9 mouse cellular contexts compared by ENCODE assay signal in the genomic region with DNA sequence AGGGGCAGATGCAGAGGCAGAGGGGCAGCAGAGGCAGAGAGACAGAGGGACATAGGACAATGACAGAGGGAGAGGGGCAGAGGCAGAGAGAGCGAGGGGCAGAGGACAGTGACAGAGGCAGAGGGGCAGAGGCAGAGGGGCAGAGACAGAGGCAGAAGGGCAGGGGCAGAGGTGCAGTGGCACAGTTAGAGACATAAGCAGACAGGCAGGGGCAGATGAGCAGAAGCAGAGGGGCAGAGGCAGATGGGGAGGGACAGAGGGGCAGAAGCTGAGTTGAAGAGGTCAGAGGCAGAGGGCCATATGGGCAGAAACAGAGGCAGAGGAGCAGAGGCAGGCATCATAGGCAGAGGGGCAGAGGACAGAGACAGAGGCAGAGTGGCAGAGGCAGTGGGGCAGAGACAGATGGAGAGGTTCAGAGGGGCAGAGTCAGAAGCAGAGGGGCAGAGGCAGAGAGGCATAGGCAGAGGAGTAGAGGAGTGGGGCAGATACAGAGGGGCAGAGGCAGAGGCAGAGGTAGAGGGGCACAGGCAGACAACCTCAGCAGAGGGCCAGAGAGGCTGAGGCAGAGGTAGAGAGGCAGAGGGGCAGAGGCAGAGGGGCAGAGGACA. TPM values are rescaled to one million over a fixed set of nuclear protein-coding genes. Genes with fewer than 3 reads are reported as not detected.
A peak's percentile ranks its signal among the peaks of the same experiment; 100 is the strongest.
DNase-seq lines count a peak whose midpoint lies in the region; ATAC-seq lines count a peak whose summit lies in the region.
"Had no signal": no experiment of that assay in that cellular context is flagged by ENCODE, and none has a peak within 500 bp of the region (broad histone marks: within the 10 kb centered on the region; RNA-seq: fewer than 3 reads in every experiment).

No protein-coding gene starts in this region.

- H3K9ac ChIP-seq in forebrain, embryonic 11.5 days (ENCODE audit: low read length): no peak overlapping the region
- no peak overlapping the region for H3K9ac ChIP-seq in embryonic facial prominence, embryonic 12.5 days
- no peak overlapping the region for H3K9ac ChIP-seq in hindbrain, embryonic 12.5 days
- no peak overlapping the region for H3K9ac ChIP-seq in midbrain, embryonic 11.5 days (ENCODE audit: low read length)
- H3K9ac ChIP-seq: intestine, embryonic 15.5 days had no signal

- H3K4me1 ChIP-seq in forebrain, embryonic 11.5 days (replicated peaks; ENCODE audit: control insufficient read depth, insufficient read depth, low read length): no peaks in the 10 kb centered on the region
- H3K4me1 ChIP-seq in forebrain, embryonic 10.5 days: no peaks in the 10 kb centered on the region
- no peaks in the 10 kb centered on the region for H3K4me1 ChIP-seq in embryonic facial prominence, embryonic 12.5 days
- H3K4me1 ChIP-seq in hindbrain, embryonic 12.5 days: no peaks in the 10 kb centered on the region
- H3K4me1 ChIP-seq in midbrain, embryonic 11.5 days (ENCODE audit: control insufficient read depth, insufficient read depth, low read length): no peaks in the 10 kb centered on the region
- H3K4me1 ChIP-seq: intestine, embryonic 15.5 days had no signal

- DNase-seq in forebrain, embryonic 11.5 days (ENCODE audit: low spot score): no peak
- DNase-seq in forebrain, embryonic 10.5 days (ENCODE audit: extremely low spot score, low spot score): no peak
- DNase-seq in midbrain, embryonic 11.5 days (ENCODE audit: low spot score, missing footprints): no peak
- no peak for DNase-seq in spleen, adult 18-20 months
- DNase-seq in thymus, postnatal 4 days: no peak

- H3K4me3 ChIP-seq in forebrain, embryonic 11.5 days (ENCODE audit: low read depth, low read length): no peak overlapping the region
- H3K4me3 ChIP-seq in forebrain, embryonic 10.5 days: no peak overlapping the region
- no peak overlapping the region for H3K4me3 ChIP-seq in embryonic facial prominence, embryonic 12.5 days
- H3K4me3 ChIP-seq in hindbrain, embryonic 12.5 days: no peak overlapping the region
- no peak overlapping the region for H3K4me3 ChIP-seq in midbrain, embryonic 11.5 days (ENCODE audit: low read depth, low read length)
- H3K4me3 ChIP-seq: intestine, embryonic 15.5 days had no signal

- no peaks in the 10 kb centered on the region for H3K9me3 ChIP-seq in forebrain, embryonic 11.5 days (ENCODE audit: control insufficient read depth, low read length)
- H3K9me3 ChIP-seq in forebrain, embryonic 10.5 days: no peaks in the 10 kb centered on the region
- H3K9me3 ChIP-seq in embryonic facial prominence, embryonic 12.5 days: no peaks in the 10 kb centered on the region
- no peaks in the 10 kb centered on the region for H3K9me3 ChIP-seq in hindbrain, embryonic 12.5 days (replicated peaks)
- no peaks in the 10 kb centered on the region for H3K9me3 ChIP-seq in midbrain, embryonic 11.5 days (ENCODE audit: control insufficient read depth, low read length)
- H3K9me3 ChIP-seq: intestine, embryonic 15.5 days had no signal

- 78% methylated on average over 1 of the region's 1 CpGs for WGBS in forebrain, embryonic 11.5 days
- 85% methylated on average over 1 of the region's 1 CpGs for WGBS in forebrain, embryonic 10.5 days
- WGBS in embryonic facial prominence, embryonic 12.5 days: 87% methylated on average over 1 of the region's 1 CpGs
- WGBS in hindbrain, embryonic 12.5 days: 58% methylated on average over 1 of the region's 1 CpGs
- WGBS in midbrain, embryonic 11.5 days: 79% methylated on average over 1 of the region's 1 CpGs

- H3K27ac ChIP-seq in forebrain, embryonic 11.5 days (ENCODE audit: low read depth, low read length): no peak overlapping the region
- H3K27ac ChIP-seq in forebrain, embryonic 10.5 days: no peak overlapping the region; the same call in 1 of the 2 replicates
- H3K27ac ChIP-seq in embryonic facial prominence, embryonic 12.5 days: no peak overlapping the region
- H3K27ac ChIP-seq in hindbrain, embryonic 12.5 days: no peak overlapping the region
- H3K27ac ChIP-seq in midbrain, embryonic 11.5 days (ENCODE audit: low read depth, low read length): no peak overlapping the region
- H3K27ac ChIP-seq: intestine, embryonic 15.5 days had no signal

- H3K27me3 ChIP-seq in forebrain, embryonic 11.5 days (ENCODE audit: control insufficient read depth, insufficient read depth, low read length): peaks cover 14% of the 10 kb centered on the region; the same call in 1 of the 2 replicates
- peaks cover 69% of the 10 kb centered on the region for H3K27me3 ChIP-seq in forebrain, embryonic 10.5 days (ENCODE audit: poor library complexity, severe bottlenecking)
- H3K27me3 ChIP-seq in embryonic facial prominence, embryonic 12.5 days: peaks cover 33% of the 10 kb centered on the region
- H3K27me3 ChIP-seq in hindbrain, embryonic 12.5 days: peaks cover 60% of the 10 kb centered on the region
- peaks cover 33% of the 10 kb centered on the region for H3K27me3 ChIP-seq in midbrain, embryonic 11.5 days (ENCODE audit: control insufficient read depth, insufficient read depth, low read length)

- no peaks in the 10 kb centered on the region for H3K36me3 ChIP-seq in forebrain, embryonic 11.5 days (ENCODE audit: control insufficient read depth, insufficient read depth, low read length)
- H3K36me3 ChIP-seq in forebrain, embryonic 10.5 days (replicated peaks): no peaks in the 10 kb centered on the region
- no peaks in the 10 kb centered on the region for H3K36me3 ChIP-seq in embryonic facial prominence, embryonic 12.5 days
- 0 out of 2 replicates have a peak, but pooled peaks cover 3% of the 10 kb centered on the region for H3K36me3 ChIP-seq in hindbrain, embryonic 12.5 days
- no peaks in the 10 kb centered on the region for H3K36me3 ChIP-seq in midbrain, embryonic 11.5 days (ENCODE audit: control insufficient read depth, insufficient read depth, low read length)
- H3K36me3 ChIP-seq: intestine, embryonic 15.5 days had no signal

- no peak overlapping the region for H3K4me2 ChIP-seq in forebrain, embryonic 11.5 days (ENCODE audit: low read depth, low read length, severe bottlenecking)
- H3K4me2 ChIP-seq in embryonic facial prominence, embryonic 12.5 days (replicated peaks): no peak overlapping the region
- H3K4me2 ChIP-seq in hindbrain, embryonic 12.5 days (replicated peaks): no peak overlapping the region
- no peak overlapping the region for H3K4me2 ChIP-seq in midbrain, embryonic 11.5 days
- H3K4me2 ChIP-seq: intestine, embryonic 15.5 days had no signal

- ATAC-seq in forebrain, embryonic 11.5 days (replicated peaks; ENCODE audit: low FRiP score): peak; percentile 71
- peak; percentile 81 for ATAC-seq in embryonic facial prominence, embryonic 12.5 days (ENCODE audit: insufficient number of reproducible peaks, insufficient read depth, low FRiP score, low TSS enrichment)
- peak; percentile 76 for ATAC-seq in hindbrain, embryonic 12.5 days (ENCODE audit: low FRiP score)
- peak; percentile 77 for ATAC-seq in midbrain, embryonic 11.5 days (ENCODE audit: low FRiP score)
- no peak for ATAC-seq in inflammation-experienced regulatory T-cells, adult 6 months
- ATAC-seq: intestine, embryonic 15.5 days had no signal

RNA-seq across cellular contexts. Expression of a gene that starts 40.3 kb away (rescaled TPM):
- polyA plus RNA-seq in forebrain, embryonic 11.5 days (2014; fragmentation: Nextera tagmentation; extraction: Ambion mirVana): 13.3 and 13.6 TPM in 2 replicates
- 11.8 and 12.4 TPM in 2 replicates for polyA plus RNA-seq in forebrain, embryonic 10.5 days (2016; fragmentation: Nextera tagmentation; extraction: Ambion mirVana)
- 15.9 and 16.0 TPM in 2 replicates for polyA plus RNA-seq in embryonic facial prominence, embryonic 12.5 days (2016; fragmentation: Nextera tagmentation; extraction: Ambion mirVana)
- 12.7 and 14.5 TPM in 2 replicates for polyA plus RNA-seq in hindbrain, embryonic 12.5 days (2016; fragmentation: Nextera tagmentation; extraction: Ambion mirVana)
- polyA plus RNA-seq in midbrain, embryonic 11.5 days (2014; fragmentation: Nextera tagmentation; extraction: Ambion mirVana): 14.4 and 15.5 TPM in 2 replicates
- polyA plus RNA-seq in inflammation-experienced regulatory T-cells, adult 6 months (2017; shearing (Covaris generic)): 10 to 100 TPM; 21.1 to 38.0 (median 35.3) TPM

RNA-seq across cellular contexts. Expression of a gene that starts 40.5 kb away (rescaled TPM):
- polyA plus RNA-seq in forebrain, embryonic 11.5 days (2014; fragmentation: Nextera tagmentation; extraction: Ambion mirVana): 38.5 and 44.6 TPM in 2 replicates
- 50.5 and 52.3 TPM in 2 replicates for polyA plus RNA-seq in forebrain, embryonic 10.5 days (2016; fragmentation: Nextera tagmentation; extraction: Ambion mirVana)
- polyA plus RNA-seq in embryonic facial prominence, embryonic 12.5 days (2016; fragmentation: Nextera tagmentation; extraction: Ambion mirVana): 35.9 and 36.7 TPM in 2 replicates
- polyA plus RNA-seq in hindbrain, embryonic 12.5 days (2016; fragmentation: Nextera tagmentation; extraction: Ambion mirVana): 41.4 and 41.5 TPM in 2 replicates
- polyA plus RNA-seq in midbrain, embryonic 11.5 days (2014; fragmentation: Nextera tagmentation; extraction: Ambion mirVana): 52.0 and 54.5 TPM in 2 replicates
- 10 to 100 TPM; 69.2 to 79.1 (median 74.9) TPM for polyA plus RNA-seq in inflammation-experienced regulatory T-cells, adult 6 months (2017; shearing (Covaris generic))
